Mouse (Mus musculus) liver, postnatal 0 days (tissue): Measurements from ENCODE around the gene Bglap. TPM values are rescaled to one million over a fixed set of nuclear protein-coding genes. Genes with fewer than 3 reads are reported as not detected.

Experiments used
- ATAC-seq: fragments of 200-750 bp; cut with Nextera tagmentation; 2 replicates; pipeline ENCODE4 v1.8.0; 2017; ENCODE audit warnings: mild to moderate bottlenecking, moderate library complexity
- DNase-seq: peaks from one replicate; pipeline ENCODE4 v3.0.0-alpha.2; 2016
- H3K27ac ChIP-seq: fragments of 300-500 bp; sonication (generic); 2 replicates; pipeline ENCODE4 v1.5.1; 2014; ENCODE audit warnings: antibody characterized with exemption, moderate library complexity, mild to moderate bottlenecking, low read depth
- H3K27me3 ChIP-seq: fragments of 300-500 bp; sonication (generic); 2 replicates; pipeline ENCODE4 v1.6.1; 2014; ENCODE audit warnings: low read length, control low read depth, mixed read lengths; ENCODE audit not compliant: insufficient read depth
- H3K36me3 ChIP-seq: fragments of 300-500 bp; sonication (generic); replicated peaks from 2 replicates; pipeline ENCODE4 v1.6.1; 2014; ENCODE audit warnings: mild to moderate bottlenecking, control low read depth, low read length, moderate library complexity, mixed read lengths; ENCODE audit not compliant: insufficient read depth
- H3K4me1 ChIP-seq: fragments of 300-500 bp; sonication (generic); 2 replicates; pipeline ENCODE4 v1.6.1; 2014; ENCODE audit warnings: antibody characterized with exemption, mild to moderate bottlenecking, control low read depth; ENCODE audit not compliant: insufficient read depth
- H3K4me2 ChIP-seq: fragments of 300-500 bp; sonication (generic); 2 replicates; pipeline ENCODE4 v1.6.1; 2014; ENCODE audit warnings: low read depth, mild to moderate bottlenecking, low read length, moderate library complexity, mixed read lengths
- H3K4me3 ChIP-seq: fragments of 300-500 bp; sonication (generic); 2 replicates; pipeline ENCODE4 v1.5.1; 2014; ENCODE audit warnings: low read depth, low read length
- H3K9ac ChIP-seq: fragments of 300-500 bp; sonication (generic); replicated peaks from 2 replicates; pipeline ENCODE4 v1.6.1; 2014; ENCODE audit warnings: mild to moderate bottlenecking, moderate library complexity
- H3K9me3 ChIP-seq: fragments of 300-500 bp; sonication (generic); 2 replicates; pipeline ENCODE4 v1.6.1; 2016; ENCODE audit warnings: mild to moderate bottlenecking, control low read depth, low read length, mixed read lengths
- CTCF ChIP-seq: sonication (generic); IDR thresholded peaks from 2 replicates; pipeline ENCODE4 v1.5.1; 2016; ENCODE audit warnings: antibody characterized with exemption, low read depth
- EP300 ChIP-seq: IDR thresholded peaks from 2 replicates; pipeline ENCODE4 v1.6.1; 2016; ENCODE audit warnings: antibody characterized with exemption, low read depth, mild to moderate bottlenecking
- WGBS: fragments of 180-500 bp; shearing (Covaris S2); extraction: QIAGEN DNeasy Blood & Tissue Kit; methylation state at CpG from one replicate; pipeline ENCODE4 v1.1.7; 2014; ENCODE audit not compliant: insufficient replicate concordance; 5-methylcytosine and 5-hydroxymethylcytosine counted together
- polyA plus RNA-seq: library from polyadenylated mRNA; unstranded; fragments of >200 nt; fragmentation: Nextera tagmentation; extraction: Ambion mirVana; gene quantifications from 2 replicates; pipeline ENCODE4 v1.2.1, GENCODE M21; 2015

The Bglap gene
- polyA plus RNA-seq, 1 experiment from 2014 or later = not detected

GRCm38 (mm10) chr3:88364337-88364736 is 19.9 kb downstream of the Bglap start, which contains the start of gene Paqr6:
TSS of gene Paqr6 (plus strand) at chr3:88364584.
- peaks cover 35% of the 10 kb centered on the region for H3K36me3 ChIP-seq
- peak within 1 kb of the TSS; percentile 23; the same call in 1 of the 2 replicates for H3K9ac ChIP-seq
- H3K27me3 ChIP-seq = peaks cover 14% of the 10 kb centered on the region
- TF ChIP-seq EP300 (no peak), CTCF (no peak)
- WGBS = 11% methylated on average over 16 of the region's 16 CpGs
- peaks cover 22% of the 10 kb centered on the region for H3K4me1 ChIP-seq
- H3K4me3 ChIP-seq = peak within 1 kb of the TSS; percentile 36
- ATAC-seq (peak; percentile 42), DNase-seq (peak; percentile 85)
- H3K27ac ChIP-seq = peak within 1 kb of the TSS; percentile 57
- H3K9me3 ChIP-seq = no peaks in the 10 kb centered on the region
- peak within 1 kb of the TSS; percentile 51 for H3K4me2 ChIP-seq

GRCm38 (mm10) chr3:88363700-88364099 is 20.6 kb downstream of the Bglap start:
- Histone ChIP-seq H3K27me3 (peaks cover 14% of the 10 kb centered on the region), H3K27ac (peak overlapping the region; percentile 57), H3K36me3 (peaks cover 42% of the 10 kb centered on the region), H3K4me1 (peaks cover 22% of the 10 kb centered on the region), H3K9me3 (no peaks in the 10 kb centered on the region), H3K4me3 (no peak overlapping the region), H3K4me2 (peak overlapping the region; percentile 51), H3K9ac (no peak overlapping the region)
- DNase-seq (peak; percentile 60), ATAC-seq (peak; percentile 87)
- peak; percentile 80 for TF ChIP-seq EP300
- TF ChIP-seq CTCF = no peak
- WGBS = 44% methylated on average over 4 of the region's 4 CpGs

GRCm38 (mm10) chr3:88361612-88362313 is 22.5 kb downstream of the Bglap start:
- Histone ChIP-seq H3K9me3 (no peaks in the 10 kb centered on the region), H3K4me3 (no peak overlapping the region), H3K36me3 (peaks cover 60% of the 10 kb centered on the region), H3K27me3 (peaks cover 14% of the 10 kb centered on the region), H3K4me1 (peaks cover 22% of the 10 kb centered on the region), H3K9ac (no peak overlapping the region), H3K4me2 (no peak overlapping the region), H3K27ac (no peak overlapping the region)
- no peak for DNase-seq
- TF ChIP-seq EP300 (no peak), CTCF (no peak)
- 81% methylated on average over 2 of the region's 2 CpGs for WGBS
- no peak for ATAC-seq

GRCm38 (mm10) chr3:88361096-88361495 is 23.2 kb downstream of the Bglap start:
- ATAC-seq (no peak), DNase-seq (no peak)
- no peaks in the 10 kb centered on the region for H3K9me3 ChIP-seq
- TF ChIP-seq EP300 (no peak), CTCF (no peak)
- 41% methylated on average over 6 of the region's 6 CpGs for WGBS
- no peak overlapping the region for H3K27ac ChIP-seq
- peaks cover 67% of the 10 kb centered on the region for H3K36me3 ChIP-seq
- no peak overlapping the region for H3K4me3 ChIP-seq
- H3K9ac ChIP-seq = no peak overlapping the region
- H3K27me3 ChIP-seq = peaks cover 11% of the 10 kb centered on the region
- peaks cover 20% of the 10 kb centered on the region for H3K4me1 ChIP-seq
- no peak overlapping the region for H3K4me2 ChIP-seq

GRCm38 (mm10) chr3:88359989-88360388 is 24.3 kb downstream of the Bglap start:
- Histone ChIP-seq H3K9ac (no peak overlapping the region), H3K9me3 (no peaks in the 10 kb centered on the region), H3K27ac (no peak overlapping the region), H3K4me3 (no peak overlapping the region), H3K4me2 (no peak overlapping the region), H3K4me1 (peaks cover 19% of the 10 kb centered on the region; the same call in 1 of the 2 replicates), H3K27me3 (no peaks in the 10 kb centered on the region), H3K36me3 (peaks cover 77% of the 10 kb centered on the region)
- DNase-seq (no peak), ATAC-seq (no peak)
- TF ChIP-seq CTCF = no peak
- no peak for TF ChIP-seq EP300
- WGBS = 73% methylated on average over 3 of the region's 3 CpGs

GRCm38 (mm10) chr3:88359584-88359983 is 24.7 kb downstream of the Bglap start:
- Histone ChIP-seq H3K27ac (no peak overlapping the region), H3K9me3 (no peaks in the 10 kb centered on the region), H3K4me3 (no peak overlapping the region), H3K27me3 (no peaks in the 10 kb centered on the region), H3K4me2 (no peak overlapping the region), H3K4me1 (peaks cover 16% of the 10 kb centered on the region; the same call in 1 of the 2 replicates), H3K9ac (no peak overlapping the region), H3K36me3 (peaks cover 81% of the 10 kb centered on the region)
- ATAC-seq (no peak), DNase-seq (no peak)
- TF ChIP-seq EP300 (no peak), CTCF (no peak)
- 78% methylated on average over 5 of the region's 5 CpGs for WGBS
